Mouse (Mus musculus): ENCODE measurements around the gene Dnaja4. TPM values are rescaled to one million over a fixed set of nuclear protein-coding genes. Genes with fewer than 3 reads are reported as not detected.
"Not testable (repeated sequence)": the region's sequence is repeated elsewhere in the genome, so short reads cannot be mapped to it uniquely, and the experiment has no call there.

Dnaja4 gene
- polyA plus RNA-seq, 1 experiment = not detected

- H3K27ac ChIP-seq (ENCODE audit: insufficient read depth, low read depth, low read length) = no peak overlapping the region
- 75% methylated on average over 4 of the region's 4 CpGs for WGBS
These were observed 30.2 kb upstream of the Dnaja4 start for GRCm38 (mm10) chr9:54668455-54668854.

GRCm38 (mm10) chr9:54671962-54672361, 26.7 kb upstream of the Dnaja4 start:
- WGBS = 64% methylated on average over 3 of the region's 3 CpGs
- TF ChIP-seq POLR2A (IDR thresholded peaks at IDR 0.05; ENCODE audit: insufficient read depth, low read depth, low read length) (no peak), CTCF (IDR thresholded peaks at IDR 0.05; ENCODE audit: insufficient read depth, low read depth, low read length) (no peak)

More at GRCm38 (mm10) chr9:54668455-54668854, 30.2 kb upstream of the Dnaja4 start:
- H3K4me3 ChIP-seq (ENCODE audit: insufficient read depth, low read depth, low read length) = no peak overlapping the region
- TF ChIP-seq POLR2A (IDR thresholded peaks at IDR 0.05; ENCODE audit: insufficient read depth, low read depth, low read length) (no peak), CTCF (IDR thresholded peaks at IDR 0.05; ENCODE audit: insufficient read depth, low read depth, low read length) (no peak)
- peaks cover 3% of the 10 kb centered on the region for H3K4me1 ChIP-seq (ENCODE audit: control insufficient read depth, insufficient read depth, low read length)

GRCm38 (mm10) chr9:54673887-54674286, 24.8 kb upstream of the Dnaja4 start:
- no peak overlapping the region for H3K27ac ChIP-seq (ENCODE audit: insufficient read depth, low read depth, low read length)
- 91% methylated on average over 13 of the region's 13 CpGs for WGBS
- TF ChIP-seq POLR2A (IDR thresholded peaks at IDR 0.05; ENCODE audit: insufficient read depth, low read depth, low read length) (no peak), CTCF (IDR thresholded peaks at IDR 0.05; ENCODE audit: insufficient read depth, low read depth, low read length) (no peak)
- no peak overlapping the region for H3K4me3 ChIP-seq (ENCODE audit: insufficient read depth, low read depth, low read length)
- no peaks in the 10 kb centered on the region for H3K4me1 ChIP-seq (ENCODE audit: control insufficient read depth, insufficient read depth, low read length)

More at GRCm38 (mm10) chr9:54671962-54672361, 26.7 kb upstream of the Dnaja4 start:
- H3K4me1 ChIP-seq (ENCODE audit: control insufficient read depth, insufficient read depth, low read length) = no peaks in the 10 kb centered on the region
- no peak overlapping the region for H3K27ac ChIP-seq (ENCODE audit: insufficient read depth, low read depth, low read length)
- no peak overlapping the region for H3K4me3 ChIP-seq (ENCODE audit: insufficient read depth, low read depth, low read length)

- 5% methylated on average over 14 of the region's 14 CpGs for WGBS
- no peaks in the 10 kb centered on the region for H3K4me1 ChIP-seq (ENCODE audit: control insufficient read depth, insufficient read depth, low read length)
- TF ChIP-seq CTCF (IDR thresholded peaks at IDR 0.05; ENCODE audit: insufficient read depth, low read depth, low read length) (peak; percentile 88), POLR2A (IDR thresholded peaks at IDR 0.05; ENCODE audit: insufficient read depth, low read depth, low read length) (no peak)
- H3K4me3 ChIP-seq (ENCODE audit: insufficient read depth, low read depth, low read length) = peak overlapping the region; percentile 27
- H3K27ac ChIP-seq (ENCODE audit: insufficient read depth, low read depth, low read length) = no peak overlapping the region
These were observed 22.1 kb upstream of the Dnaja4 start for GRCm38 (mm10) chr9:54676531-54676986.

GRCm38 (mm10) chr9:54682846-54683245, 15.8 kb upstream of the Dnaja4 start:
- H3K27ac ChIP-seq (ENCODE audit: insufficient read depth, low read depth, low read length) = no peak overlapping the region
- 49% methylated on average over 2 of the region's 4 CpGs for WGBS
- TF ChIP-seq CTCF (IDR thresholded peaks at IDR 0.05; ENCODE audit: insufficient read depth, low read depth, low read length) (no peak), POLR2A (IDR thresholded peaks at IDR 0.05; ENCODE audit: insufficient read depth, low read depth, low read length) (no peak)
- H3K4me3 ChIP-seq (ENCODE audit: insufficient read depth, low read depth, low read length) = no peak overlapping the region
- H3K4me1 ChIP-seq (ENCODE audit: control insufficient read depth, insufficient read depth, low read length) = no peaks in the 10 kb centered on the region

GRCm38 (mm10) chr9:54683814-54684605, 14.7 kb upstream of the Dnaja4 start:
- H3K4me1 ChIP-seq (ENCODE audit: control insufficient read depth, insufficient read depth, low read length) = no peaks in the 10 kb centered on the region
- no peak overlapping the region for H3K4me3 ChIP-seq (ENCODE audit: insufficient read depth, low read depth, low read length)
- TF ChIP-seq CTCF (IDR thresholded peaks at IDR 0.05; ENCODE audit: insufficient read depth, low read depth, low read length) (no peak), POLR2A (IDR thresholded peaks at IDR 0.05; ENCODE audit: insufficient read depth, low read depth, low read length) (no peak)
- H3K27ac ChIP-seq (ENCODE audit: insufficient read depth, low read depth, low read length) = no peak overlapping the region
- WGBS = 83% methylated on average over 7 of the region's 7 CpGs

GRCm38 (mm10) chr9:54687246-54688236, 11.1 kb upstream of the Dnaja4 start:
- H3K4me3 ChIP-seq (ENCODE audit: insufficient read depth, low read depth, low read length) = no peak overlapping the region
- H3K4me1 ChIP-seq (ENCODE audit: control insufficient read depth, insufficient read depth, low read length) = no peaks in the 10 kb centered on the region
- no peak for TF ChIP-seq POLR2A (IDR thresholded peaks at IDR 0.05; ENCODE audit: insufficient read depth, low read depth, low read length)
- TF ChIP-seq CTCF (IDR thresholded peaks at IDR 0.05; ENCODE audit: insufficient read depth, low read depth, low read length) = no peak
- H3K27ac ChIP-seq (ENCODE audit: insufficient read depth, low read depth, low read length) = no peak overlapping the region
- 69% methylated on average over 14 of the region's 14 CpGs for WGBS

GRCm38 (mm10) chr9:54689446-54689845, 9.2 kb upstream of the Dnaja4 start:
- H3K4me3 ChIP-seq (ENCODE audit: insufficient read depth, low read depth, low read length) = no peak overlapping the region
- H3K27ac ChIP-seq (ENCODE audit: insufficient read depth, low read depth, low read length) = no peak overlapping the region
- no peaks in the 10 kb centered on the region for H3K4me1 ChIP-seq (ENCODE audit: control insufficient read depth, insufficient read depth, low read length)
- WGBS = 65% methylated on average over 8 of the region's 8 CpGs
- TF ChIP-seq CTCF (IDR thresholded peaks at IDR 0.05; ENCODE audit: insufficient read depth, low read depth, low read length) = no peak
- no peak for TF ChIP-seq POLR2A (IDR thresholded peaks at IDR 0.05; ENCODE audit: insufficient read depth, low read depth, low read length)

GRCm38 (mm10) chr9:54690697-54691096, 8.0 kb upstream of the Dnaja4 start:
- not testable (repeated sequence) for H3K27ac ChIP-seq (ENCODE audit: insufficient read depth, low read depth, low read length); H3K4me3 ChIP-seq (ENCODE audit: insufficient read depth, low read depth, low read length); H3K4me1 ChIP-seq (ENCODE audit: control insufficient read depth, insufficient read depth, low read length)
- WGBS = 57% methylated on average over 2 of the region's 2 CpGs

- not testable (repeated sequence) for H3K4me1 ChIP-seq (ENCODE audit: control insufficient read depth, insufficient read depth, low read length); H3K27ac ChIP-seq (ENCODE audit: insufficient read depth, low read depth, low read length)
- H3K4me3 ChIP-seq (ENCODE audit: insufficient read depth, low read depth, low read length) = peak overlapping the region; percentile 27
- 2% methylated on average over 31 of the region's 31 CpGs for WGBS
These were observed 7.3 kb upstream of the Dnaja4 start for GRCm38 (mm10) chr9:54691241-54691805.
